33 mouse cellular contexts compared by ENCODE assay signal in genomic region chr2:103448947-103449560, GRCm38 (mm10). TPM values are rescaled to one million over a fixed set of nuclear protein-coding genes. Genes with fewer than 3 reads are reported as not detected.
DNase-seq lines count a peak whose midpoint lies in the region; ATAC-seq and TF ChIP-seq lines count a peak whose summit lies in the region.
"Had no signal": no experiment of that assay in that cellular context is flagged by ENCODE, and none has a peak within 500 bp of the region (broad histone marks: within the 10 kb centered on the region; RNA-seq: fewer than 3 reads in every experiment).

No protein-coding gene starts in this region.

- H3K9ac ChIP-seq in embryonic facial prominence, embryonic 12.5 days: no peak overlapping the region
- H3K9ac ChIP-seq in heart, embryonic 15.5 days: no peak overlapping the region
- H3K9ac ChIP-seq in liver, adult 2 months (ENCODE audit: low read depth, low read length): no peak overlapping the region
- H3K9ac ChIP-seq in liver, postnatal 0 days (replicated peaks): no peak overlapping the region
- H3K9ac ChIP-seq: embryonic facial prominence, embryonic 13.5 days; hindbrain, embryonic 12.5 days; intestine, embryonic 15.5 days; limb, embryonic 15.5 days; liver, embryonic 14.5 days; lung, embryonic 14.5 days had no signal

- H3K4me2 ChIP-seq in embryonic facial prominence, embryonic 12.5 days (replicated peaks): no peak overlapping the region
- H3K4me2 ChIP-seq in heart, embryonic 15.5 days: 0 out of 2 replicates have a peak overlapping the region, but pooled peaks have one; percentile 4
- H3K4me2 ChIP-seq in liver, postnatal 0 days (ENCODE audit: low read depth, low read length): no peak overlapping the region
- H3K4me2 ChIP-seq: embryonic facial prominence, embryonic 13.5 days; hindbrain, embryonic 12.5 days; intestine, embryonic 15.5 days; limb, embryonic 15.5 days; lung, embryonic 14.5 days had no signal

- no peaks in the 10 kb centered on the region for H3K27me3 ChIP-seq in embryonic facial prominence, embryonic 12.5 days
- 0 out of 2 replicates have a peak, but pooled peaks cover 11% of the 10 kb centered on the region for H3K27me3 ChIP-seq in embryonic facial prominence, embryonic 10.5 days (replicated peaks; ENCODE audit: low read depth, poor library complexity, severe bottlenecking)
- no peaks in the 10 kb centered on the region for H3K27me3 ChIP-seq in heart, embryonic 15.5 days
- no peaks in the 10 kb centered on the region for H3K27me3 ChIP-seq in liver, adult 2 months (ENCODE audit: control insufficient read depth, insufficient read depth, low read length)
- no peaks in the 10 kb centered on the region for H3K27me3 ChIP-seq in liver, postnatal 0 days (ENCODE audit: insufficient read depth, low read length)
- H3K27me3 ChIP-seq in splenic B cell, adult 2 months (ENCODE audit: control insufficient read depth, insufficient read depth, low read length, poor library complexity, severe bottlenecking): no peaks in the 10 kb centered on the region
- H3K27me3 ChIP-seq: embryonic facial prominence, embryonic 13.5 days; hindbrain, embryonic 12.5 days; intestine, embryonic 15.5 days; limb, embryonic 15.5 days had no signal

- peaks cover 7% of the 10 kb centered on the region; the same call in 1 of the 2 replicates for H3K4me1 ChIP-seq in embryonic facial prominence, embryonic 12.5 days
- H3K4me1 ChIP-seq in embryonic facial prominence, embryonic 10.5 days: peaks cover 14% of the 10 kb centered on the region
- H3K4me1 ChIP-seq in heart, embryonic 15.5 days (replicated peaks): peaks cover 6% of the 10 kb centered on the region; the same call in 1 of the 2 replicates
- peaks cover 5% of the 10 kb centered on the region; the same call in 1 of the 2 replicates for H3K4me1 ChIP-seq in liver, adult 2 months (ENCODE audit: control insufficient read depth, insufficient read depth, low read length)
- no peaks in the 10 kb centered on the region; the same call in 1 of the 2 replicates for H3K4me1 ChIP-seq in liver, postnatal 0 days (ENCODE audit: insufficient read depth)
- H3K4me1 ChIP-seq: embryonic facial prominence, embryonic 13.5 days; hindbrain, embryonic 12.5 days; intestine, embryonic 15.5 days; limb, embryonic 15.5 days had no signal

- no peaks in the 10 kb centered on the region for H3K9me3 ChIP-seq in embryonic facial prominence, embryonic 12.5 days
- no peaks in the 10 kb centered on the region for H3K9me3 ChIP-seq in embryonic facial prominence, embryonic 10.5 days
- H3K9me3 ChIP-seq in heart, embryonic 15.5 days (replicated peaks): no peaks in the 10 kb centered on the region
- no peaks in the 10 kb centered on the region for H3K9me3 ChIP-seq in liver, postnatal 0 days (ENCODE audit: low read length)
- H3K9me3 ChIP-seq: embryonic facial prominence, embryonic 13.5 days; hindbrain, embryonic 12.5 days; intestine, embryonic 15.5 days; limb, embryonic 10.5 days; limb, embryonic 15.5 days had no signal

- H3K4me3 ChIP-seq in embryonic facial prominence, embryonic 12.5 days: no peak overlapping the region
- H3K4me3 ChIP-seq in embryonic facial prominence, embryonic 10.5 days: no peak overlapping the region
- no peak overlapping the region for H3K4me3 ChIP-seq in heart, embryonic 15.5 days
- no peak overlapping the region for H3K4me3 ChIP-seq in liver, adult 2 months (ENCODE audit: insufficient read depth, low read depth, low read length)
- no peak overlapping the region for H3K4me3 ChIP-seq in liver, postnatal 0 days (ENCODE audit: low read depth, low read length)
- H3K4me3 ChIP-seq: embryonic facial prominence, embryonic 13.5 days; erythroblast, embryonic 14.5 days; gastrocnemius, adult 2 months; hindbrain, embryonic 12.5 days; intestine, embryonic 15.5 days; limb, embryonic 10.5 days; limb, embryonic 15.5 days had no signal

- DNase-seq in embryonic facial prominence, embryonic 10.5 days (ENCODE audit: low spot score): no peak
- no peak for DNase-seq in heart, postnatal 10 days
- peak; percentile 9 for DNase-seq in liver, adult 2 months (ENCODE audit: extremely low read depth, low read depth, low spot score)
- DNase-seq in liver, postnatal 0 days: no peak
- DNase-seq in splenic B cell, adult 2 months (ENCODE audit: low read depth, low spot score): peak; percentile 19
- DNase-seq: adrenal gland, postnatal 25 days; cerebellum, adult 11-12 months; cerebellum, adult 9-11 months; gastrocnemius, adult 2 months; gastrocnemius, postnatal 36 days; heart, adult 18-20 months; heart, postnatal 36 days; kidney, adult 8-10 months; layer of hippocampus, adult 9-11 months; lung, embryonic 14.5 days; lung, postnatal 14 days; thymus, postnatal 4 days had no signal

- H3K27ac ChIP-seq in embryonic facial prominence, embryonic 12.5 days: no peak overlapping the region
- H3K27ac ChIP-seq in embryonic facial prominence, embryonic 10.5 days (replicated peaks): no peak overlapping the region
- H3K27ac ChIP-seq in heart, embryonic 15.5 days: no peak overlapping the region
- H3K27ac ChIP-seq in liver, adult 2 months (replicated peaks; ENCODE audit: insufficient read depth, low read depth, low read length): no peak overlapping the region
- H3K27ac ChIP-seq in liver, postnatal 0 days (ENCODE audit: low read depth): no peak overlapping the region
- H3K27ac ChIP-seq: embryonic facial prominence, embryonic 13.5 days; gastrocnemius, adult 2 months; hindbrain, embryonic 12.5 days; hindbrain, postnatal 0 days; intestine, embryonic 15.5 days; limb, embryonic 10.5 days; limb, embryonic 15.5 days; liver, embryonic 14.5 days had no signal

- intact Hi-C loops in heart, postnatal 10 days (cut with DNase I): no loop called here

- peaks cover 8% of the 10 kb centered on the region for H3K36me3 ChIP-seq in embryonic facial prominence, embryonic 12.5 days
- H3K36me3 ChIP-seq in embryonic facial prominence, embryonic 10.5 days (replicated peaks): peaks cover 10% of the 10 kb centered on the region
- H3K36me3 ChIP-seq in heart, embryonic 15.5 days: peaks cover 12% of the 10 kb centered on the region
- peaks cover 19% of the 10 kb centered on the region for H3K36me3 ChIP-seq in liver, adult 2 months (ENCODE audit: control insufficient read depth, insufficient read depth, low read length)
- H3K36me3 ChIP-seq in liver, postnatal 0 days (replicated peaks; ENCODE audit: insufficient read depth, low read length): peaks cover 22% of the 10 kb centered on the region
- peaks cover 7% of the 10 kb centered on the region for H3K36me3 ChIP-seq in splenic B cell, adult 2 months (ENCODE audit: control insufficient read depth, insufficient read depth, low read length, poor library complexity, severe bottlenecking)

- TF ChIP-seq CTCF in liver, adult 2 months (IDR thresholded peaks at IDR 0.05; ENCODE audit: low read depth, low read length): no peak
- TF ChIP-seq CTCF in liver, postnatal 0 days (IDR thresholded peaks at IDR 0.05; ENCODE audit: low read depth): no peak

- no peak for TF ChIP-seq EP300 in liver, postnatal 0 days (IDR thresholded peaks at IDR 0.05; ENCODE audit: low read depth)

- ATAC-seq in embryonic facial prominence, embryonic 12.5 days (ENCODE audit: insufficient number of reproducible peaks, insufficient read depth, low FRiP score, low TSS enrichment): 0 out of 2 replicates have a peak, but pooled peaks have one; percentile 61
- ATAC-seq in heart, embryonic 15.5 days (replicated peaks; ENCODE audit: insufficient number of reproducible peaks, insufficient read depth, low FRiP score, low read depth): no peak
- no peak for ATAC-seq in liver, postnatal 0 days
- ATAC-seq: forebrain, embryonic 16.5 days; hindbrain, postnatal 0 days; intestine, embryonic 15.5 days; midbrain, embryonic 16.5 days had no signal

- H3K79me2 ChIP-seq in liver, adult 2 months (ENCODE audit: control insufficient read depth, insufficient read depth, low read length): no peaks in the 10 kb centered on the region

- 54% methylated on average over 14 of the region's 14 CpGs for WGBS in embryonic facial prominence, embryonic 12.5 days
- 66% methylated on average over 14 of the region's 14 CpGs for WGBS in embryonic facial prominence, embryonic 10.5 days
- 32% methylated on average over 14 of the region's 14 CpGs for WGBS in heart, embryonic 15.5 days
- 57% methylated on average over 14 of the region's 14 CpGs for WGBS in liver, adult 2 months
- 47% methylated on average over 14 of the region's 14 CpGs for WGBS in liver, postnatal 0 days (ENCODE audit: insufficient replicate concordance)

- no peak for TF ChIP-seq POLR2A in liver, adult 2 months (IDR thresholded peaks at IDR 0.05; ENCODE audit: extremely low read depth, insufficient read depth, low read length)

RNA-seq across cellular contexts. Expression of gene Cat, which starts 35.9 kb away (rescaled TPM):
- 82.4 and 85.3 TPM in 2 replicates for polyA plus RNA-seq in embryonic facial prominence, embryonic 12.5 days (2016; fragmentation: Nextera tagmentation; extraction: Ambion mirVana)
- 84.9 and 85.6 TPM in 2 replicates for polyA plus RNA-seq in embryonic facial prominence, embryonic 10.5 days (2016; fragmentation: Nextera tagmentation; extraction: Ambion mirVana)
- 73.5 and 88.0 TPM in 2 replicates for polyA plus RNA-seq in heart, embryonic 15.5 days (2015; fragmentation: Nextera tagmentation; extraction: Ambion mirVana)
- 100 to 1,000 TPM; 188 to 189 TPM for total RNA-seq in heart, postnatal 10 days (2021)
- total RNA-seq in liver, adult 2 months (2014; rRNA removed): 1,807 and 1,852 TPM in 2 replicates
- polyA plus RNA-seq in liver, adult 2 months (2012; rRNA removed): 1,476 and 1,516 TPM in 2 replicates
- 245 and 267 TPM in 2 replicates for polyA plus RNA-seq in liver, postnatal 0 days (2015; fragmentation: Nextera tagmentation; extraction: Ambion mirVana)

RNA-seq across cellular contexts. Expression of gene Elf5, which starts 37.6 kb away (rescaled TPM):
- polyA plus RNA-seq in embryonic facial prominence, embryonic 12.5 days (2016; fragmentation: Nextera tagmentation; extraction: Ambion mirVana): 0.75 and 0.90 TPM in 2 replicates
- 0.08 and 0.24 TPM in 2 replicates for polyA plus RNA-seq in embryonic facial prominence, embryonic 10.5 days (2016; fragmentation: Nextera tagmentation; extraction: Ambion mirVana)
- polyA plus RNA-seq in heart, embryonic 15.5 days (2015; fragmentation: Nextera tagmentation; extraction: Ambion mirVana): 0.13 and 0.70 TPM in 2 replicates
- not detected for total RNA-seq in heart, postnatal 10 days (2021)
- total RNA-seq in liver, adult 2 months (2014; rRNA removed): not detected in 2 replicates
- not detected in 2 replicates for polyA plus RNA-seq in liver, adult 2 months (2012; rRNA removed)
- not detected in 2 replicates for polyA plus RNA-seq in liver, postnatal 0 days (2015; fragmentation: Nextera tagmentation; extraction: Ambion mirVana)
- total RNA-seq: adrenal gland, adult 18-20 months; adrenal gland, postnatal 25 days; gastrocnemius, adult 2 months; gastrocnemius, postnatal 36 days; heart, adult 18-20 months; heart, postnatal 36 days; hindbrain, postnatal 0 days; neutrophil, adult 5-6 weeks had no signal
- polyA plus RNA-seq: erythroblast, embryonic 14.5 days; forebrain, embryonic 16.5 days; hindbrain, embryonic 12.5 days; hindbrain, postnatal 0 days; midbrain, embryonic 16.5 days; neural tube, embryonic 11.5 days; testis, adult 2 months had no signal

Comparison
In these comparisons a context has a peak if more than half of its experiments do, and no peak if none do; other contexts are left out.
1. DNase-seq: peak in liver, adult 2 months (single experiment) and splenic B cell, adult 2 months (single experiment); none in embryonic facial prominence, embryonic 10.5 days (single experiment), heart, postnatal 10 days (0 of 2) and liver, postnatal 0 days (single experiment).